Mouse (Mus musculus): ENCODE results near the gene Nipsnap2. TPM values are rescaled to one million over a fixed set of nuclear protein-coding genes. Genes with fewer than 3 reads are reported as not detected.
"Not testable (repeated sequence)": the region's sequence is repeated elsewhere in the genome, so short reads cannot be mapped to it uniquely, and the experiment has no call there.

The Nipsnap2 gene
- total RNA-seq, 2 experiments from 2014 or later = 75.4 to 76.4 TPM

- DNase-seq = peak; percentile 50 to 66
Measured at GRCm38 (mm10) chr5:129761865-129762540, 37.1 kb downstream of the Nipsnap2 start.

DNA sequence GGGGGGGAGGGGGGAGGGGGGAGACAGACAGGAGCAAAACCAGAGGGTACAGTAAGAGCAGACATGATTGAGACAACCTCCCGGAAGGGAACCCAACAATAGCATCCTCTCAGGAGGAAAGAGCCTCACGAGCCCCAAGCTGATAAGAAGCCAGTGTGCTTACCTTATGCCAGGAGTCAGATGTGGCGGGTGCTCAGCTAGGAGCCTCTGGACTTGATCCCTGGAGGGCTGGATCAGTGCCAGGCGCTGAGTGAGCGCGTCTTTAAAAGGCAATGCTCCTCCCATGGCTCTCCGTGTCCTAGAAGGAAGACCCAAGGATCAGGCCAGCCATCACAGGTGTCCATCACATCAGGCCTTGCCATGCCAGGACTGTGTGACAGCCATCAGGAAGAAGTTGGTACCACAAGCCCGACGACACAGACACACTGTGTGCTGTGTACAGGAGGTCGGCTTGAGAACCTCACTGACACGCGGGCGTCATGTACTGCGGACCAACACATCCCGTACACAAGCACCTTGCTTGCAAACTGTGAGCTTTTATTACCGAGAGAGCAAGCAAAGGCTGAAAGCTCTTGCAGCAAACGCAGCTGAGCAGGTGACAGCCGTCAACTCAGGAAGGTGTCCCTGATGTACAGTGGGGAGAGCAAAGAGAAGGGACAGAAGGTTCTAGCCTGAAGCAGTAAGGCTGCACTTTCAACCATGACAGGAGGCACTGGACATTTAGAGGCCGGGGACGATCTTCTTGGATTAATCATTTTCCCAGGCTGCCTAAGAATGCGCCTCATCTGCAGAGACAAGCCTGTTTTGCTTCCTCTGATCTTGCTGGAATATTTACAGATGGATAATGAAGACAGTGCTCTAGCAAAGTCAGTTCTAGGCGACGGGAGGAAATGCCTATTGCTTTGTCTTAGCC, 45.8 kb downstream of the Nipsnap2 start:
- no peak for DNase-seq

DNA sequence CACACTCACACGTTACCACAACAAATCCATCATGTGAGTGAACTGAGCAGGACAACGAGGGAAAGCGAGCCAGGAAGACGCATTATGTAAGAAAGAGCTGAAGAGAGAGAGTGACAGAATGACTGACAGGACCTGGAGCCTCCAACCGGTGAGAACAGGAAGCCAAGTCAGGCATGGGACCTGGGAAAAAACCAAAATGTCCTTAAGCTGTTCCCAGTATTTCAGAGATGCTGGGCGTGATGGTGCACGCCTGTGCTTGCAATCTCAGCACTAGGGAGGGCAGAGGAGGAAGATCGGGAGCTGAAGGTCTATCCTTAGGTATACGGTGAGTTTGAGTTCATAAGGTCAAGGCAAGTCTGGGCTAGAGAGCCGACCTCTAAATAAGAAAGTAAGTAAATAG, 47.6 kb downstream of the Nipsnap2 start:
- no peak for DNase-seq

- not testable (repeated sequence) for DNase-seq
Measured at GRCm38 (mm10) chr5:129773330-129773729, 48.5 kb downstream of the Nipsnap2 start.

DNA sequence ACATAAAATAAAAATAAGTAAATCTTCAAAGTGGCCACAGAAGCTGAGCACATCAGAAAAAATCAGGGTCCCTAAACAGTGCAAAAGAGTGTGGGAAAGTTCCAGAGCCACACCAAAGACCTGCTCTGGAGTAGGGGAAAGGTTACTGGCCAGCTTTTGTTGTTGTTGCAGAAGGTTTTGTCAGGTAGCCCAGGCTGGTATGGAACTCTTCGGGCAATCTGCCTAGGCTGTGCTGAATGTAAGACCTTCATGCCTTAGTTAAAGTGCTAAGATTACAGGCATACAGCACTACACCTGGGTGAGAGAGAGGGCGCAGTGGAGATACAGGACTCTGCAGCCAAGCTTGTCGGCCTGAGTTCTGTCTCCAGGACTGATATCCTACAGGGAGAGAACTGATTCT, 49.8 kb downstream of the Nipsnap2 start:
- no peak for DNase-seq

- no peak for DNase-seq
Measured at GRCm38 (mm10) chr5:129778348-129778995, 53.6 kb downstream of the Nipsnap2 start.

DNA sequence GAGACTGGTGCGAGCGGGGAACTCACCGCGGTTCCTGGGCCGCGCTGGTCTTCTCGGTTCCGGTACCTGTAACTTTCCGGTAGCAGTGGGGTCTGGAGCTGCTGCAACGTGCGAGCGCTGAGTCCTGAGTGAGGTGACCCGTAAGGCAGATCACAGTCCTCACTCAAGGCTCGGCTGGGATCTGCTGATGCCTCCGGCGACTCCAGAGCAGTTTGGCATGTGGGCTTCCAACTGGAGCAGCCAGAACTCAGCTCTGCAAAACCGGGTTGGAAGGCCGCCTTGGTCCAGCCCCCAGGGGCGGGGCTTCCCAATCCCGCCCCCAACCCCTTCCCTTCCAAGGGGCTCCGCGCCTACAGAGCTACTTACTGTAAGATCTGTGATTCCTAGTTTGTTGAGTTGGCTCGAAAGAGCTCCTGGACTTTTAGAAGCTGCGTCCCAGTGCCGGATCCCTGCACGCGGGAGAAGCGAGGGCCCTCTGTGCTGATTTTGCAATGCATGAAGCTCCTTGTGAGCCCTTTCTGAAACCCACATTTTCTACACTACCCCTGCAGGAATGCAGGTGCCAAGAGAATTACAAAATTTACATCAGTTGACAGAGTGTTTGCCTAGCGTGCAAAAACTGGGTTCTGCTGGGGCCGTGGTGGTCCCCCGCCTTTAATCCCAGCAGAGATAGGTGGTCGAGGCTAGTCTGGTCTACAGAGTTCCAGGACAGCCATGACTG, 54.3 kb downstream of the Nipsnap2 start:
- DNase-seq = peak; percentile 81 to 82

DNA sequence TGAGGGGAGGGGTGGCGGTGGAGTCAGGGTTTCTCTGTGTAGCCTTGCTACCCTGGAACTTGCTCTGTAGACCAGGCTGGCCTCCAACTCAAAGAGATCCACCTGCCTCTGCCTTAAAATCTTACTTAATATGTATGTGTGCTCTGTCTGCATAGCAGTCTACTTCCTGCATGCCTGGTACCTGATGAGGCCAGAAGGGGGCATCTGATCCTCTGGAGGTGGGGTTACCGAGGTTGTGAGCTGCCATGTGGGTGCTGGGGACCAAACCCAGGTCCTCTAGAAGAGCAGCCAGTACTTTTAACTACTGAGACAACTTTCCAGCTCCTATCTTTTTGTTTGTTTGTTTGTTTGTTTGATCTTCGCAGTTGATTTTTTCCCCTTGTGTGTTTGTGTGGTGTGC, 55.3 kb downstream of the Nipsnap2 start:
- no peak for DNase-seq

DNA sequence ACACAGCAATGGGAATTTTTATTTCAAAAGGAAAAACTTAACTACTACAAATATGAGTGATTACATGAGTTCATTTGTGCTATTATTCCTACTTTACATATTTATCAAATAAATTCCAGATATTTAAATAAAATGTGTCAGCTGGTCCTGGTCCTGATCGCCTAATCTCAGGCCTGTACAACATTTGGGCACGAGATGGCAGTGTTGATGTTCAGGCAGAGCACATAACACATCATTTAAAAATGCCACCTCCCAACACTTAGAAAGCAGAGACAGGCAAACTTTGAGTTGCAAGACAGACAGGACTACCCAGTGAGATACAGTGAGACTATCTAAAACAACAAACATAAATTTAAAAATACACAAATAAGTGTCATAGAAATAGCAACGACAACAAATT, 57.3 kb downstream of the Nipsnap2 start:
- no peak for DNase-seq

GRCm38 (mm10) chr5:129785235-129785870, 60.5 kb downstream of the Nipsnap2 start:
- DNase-seq = no peak

DNA sequence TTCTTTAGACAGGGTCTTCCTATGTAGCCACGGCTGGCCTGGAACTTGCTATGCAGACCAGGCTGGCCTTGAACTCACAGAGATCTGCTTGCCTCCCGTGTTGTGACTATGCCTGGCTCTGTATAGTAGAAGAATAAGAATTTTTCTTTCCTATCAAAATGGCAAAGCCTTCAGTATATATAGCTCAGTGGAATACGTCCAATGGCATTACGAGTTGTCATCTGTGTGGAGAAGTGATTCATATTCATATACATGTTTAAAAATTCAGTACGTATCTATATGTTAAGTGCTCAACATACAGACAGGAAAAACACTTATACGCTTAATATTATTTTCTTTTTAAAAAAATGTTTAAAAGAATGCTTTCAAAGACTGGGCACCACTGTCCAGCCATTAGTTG, 61.3 kb downstream of the Nipsnap2 start:
- no peak for DNase-seq

- peak; percentile 96 to 97 for DNase-seq
Measured at GRCm38 (mm10) chr5:129786818-129787790, 62.2 kb downstream of the Nipsnap2 start, which contains the start of gene Psph. Gene Psph, minus strand, starts transcription at chr5:129787449.

DNA sequence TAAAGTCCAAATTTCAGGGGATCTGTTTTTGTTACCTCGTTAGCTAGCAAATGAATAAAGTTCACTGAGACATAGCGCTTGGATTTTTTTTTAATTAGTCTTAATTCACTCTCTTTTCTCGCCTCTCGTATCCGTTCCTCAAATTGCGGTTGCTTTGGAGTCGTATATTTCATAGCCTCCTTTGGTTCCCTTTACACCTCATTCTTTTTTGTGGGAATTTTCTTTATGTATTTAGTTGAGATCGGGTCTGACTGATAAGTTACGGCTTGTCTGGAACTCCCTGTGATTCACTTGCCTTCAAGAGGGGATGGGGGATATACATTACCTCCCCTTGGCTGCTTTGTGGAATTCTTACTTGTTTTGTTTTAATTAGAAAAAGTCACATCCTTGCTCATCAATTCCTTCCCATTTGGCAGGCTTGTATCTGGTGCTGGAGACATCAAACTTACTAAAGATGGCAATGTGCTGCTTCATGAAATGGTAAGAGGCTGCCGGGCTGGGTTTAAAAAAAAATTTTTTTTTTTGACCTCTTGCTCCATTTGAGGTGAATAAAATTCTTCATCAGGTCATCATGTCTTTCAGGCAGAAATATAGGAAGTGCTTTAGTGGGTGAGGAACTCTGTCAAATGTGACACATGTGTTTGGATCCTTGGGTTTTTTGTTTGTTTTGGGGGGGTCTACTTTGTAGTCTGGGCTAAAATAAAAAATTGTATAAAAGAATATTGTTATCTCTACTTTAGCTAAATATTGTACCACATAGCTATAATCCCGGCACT, 63.1 kb downstream of the Nipsnap2 start:
- no peak for DNase-seq

DNA sequence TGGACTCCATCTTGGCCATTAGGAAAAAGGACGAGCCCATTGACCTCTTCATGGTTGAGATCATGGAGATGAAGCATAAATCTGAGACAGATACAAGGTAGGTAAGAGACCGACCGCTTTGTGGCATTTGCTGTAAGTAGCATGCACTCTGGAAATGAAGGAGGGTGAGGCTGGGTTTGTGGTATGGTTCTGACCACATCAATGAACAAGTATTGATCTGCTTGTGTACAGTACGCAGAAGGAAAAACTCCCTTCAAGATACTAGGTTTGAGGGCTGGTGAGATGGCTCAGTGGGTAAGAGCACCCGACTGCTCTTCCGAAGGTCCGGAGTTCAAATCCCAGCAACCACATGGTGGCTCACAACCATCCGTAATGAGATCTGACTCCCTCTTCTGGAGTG, 65.7 kb downstream of the Nipsnap2 start:
- DNase-seq = not testable (repeated sequence)

Other genes with a start within 250 kb of the Nipsnap2 start
- 100 to 1,000 TPM; 121 to 142 TPM for gene Sfswap, start 223.8 kb upstream of the Nipsnap2 start, total RNA-seq (2021)
- gene Mmp17, start 140.9 kb upstream of the Nipsnap2 start, total RNA-seq (2021) = 100 to 1,000 TPM; 128 to 136 TPM
- gene Zfp11, start 55.0 kb upstream of the Nipsnap2 start, total RNA-seq (2021) = 1 to 10 TPM; 7.4 to 7.7 TPM
- gene Sept14, start 16.6 kb upstream of the Nipsnap2 start, total RNA-seq (2021) = not detected
- gene Mrps17, start 9.6 kb upstream of the Nipsnap2 start, total RNA-seq (2021) = 10 to 100 TPM; 75.0 to 87.6 TPM
- 10 to 100 TPM; 27.5 to 28.9 TPM for gene Psph, start 62.4 kb downstream of the Nipsnap2 start, total RNA-seq (2021)
- 10 to 100 TPM; 20.4 to 21.5 TPM for gene Sumf2, start 121.9 kb downstream of the Nipsnap2 start, total RNA-seq (2021)
- gene Chchd2, start 162.4 kb downstream of the Nipsnap2 start, total RNA-seq (2021) = 100 to 1,000 TPM; 437 to 493 TPM
- 1 to 10 TPM; 4.5 to 4.9 TPM for gene Zbed5, start 170.7 kb downstream of the Nipsnap2 start, total RNA-seq (2021)
- gene Phkg1, start 173.5 kb downstream of the Nipsnap2 start, total RNA-seq (2021) = 10 to 100 TPM; 23.0 to 23.1 TPM
- 1 to 10 TPM; 1.9 to 3.8 TPM for gene Nupr1l, start 183.5 kb downstream of the Nipsnap2 start, total RNA-seq (2021)
- gene Vkorc1l1, start 216.9 kb downstream of the Nipsnap2 start, total RNA-seq (2021) = 10 to 100 TPM; 42.0 to 44.4 TPM

Measured in layer of hippocampus, postnatal 36 days (tissue).